Mouse (Mus musculus) spleen, adult 2 months (tissue): ENCODE data around the gene Kank1.

Source experiments
- CTCF ChIP-seq: fragments of 200-500 bp; IDR thresholded peaks from 2 replicates; pipeline ENCODE4 v1.5.1; 2011; ENCODE audit warnings: mild to moderate bottlenecking, inconsistent platforms; ENCODE audit not compliant: insufficient read depth, insufficient read length, insufficient replicate concordance; ENCODE audit errors: extremely low read depth
- POLR2A ChIP-seq: fragments of 200-500 bp; IDR thresholded peaks from 2 replicates; pipeline ENCODE4 v1.6.1; 2011; ENCODE audit warnings: low read depth, low read length, inconsistent platforms

GRCm38 (mm10) chr19:25187681-25188080, 49.1 kb upstream of the Kank1 start:
- TF ChIP-seq POLR2A (no peak), CTCF (no peak)
